Mouse (Mus musculus) E14TG2a.4 (cell line): ENCODE data around the gene Gpsm2.

Experiments
- CTCF ChIP-seq: conservative IDR thresholded peaks from 2 replicates; pipeline ENCODE4 v1.5.1; 2014; ENCODE audit warnings: low read length
- NANOG ChIP-seq: IDR thresholded peaks from 2 replicates; pipeline ENCODE4 v1.6.1; 2014; ENCODE audit warnings: borderline replicate concordance, low read length, mixed read lengths

DNA sequence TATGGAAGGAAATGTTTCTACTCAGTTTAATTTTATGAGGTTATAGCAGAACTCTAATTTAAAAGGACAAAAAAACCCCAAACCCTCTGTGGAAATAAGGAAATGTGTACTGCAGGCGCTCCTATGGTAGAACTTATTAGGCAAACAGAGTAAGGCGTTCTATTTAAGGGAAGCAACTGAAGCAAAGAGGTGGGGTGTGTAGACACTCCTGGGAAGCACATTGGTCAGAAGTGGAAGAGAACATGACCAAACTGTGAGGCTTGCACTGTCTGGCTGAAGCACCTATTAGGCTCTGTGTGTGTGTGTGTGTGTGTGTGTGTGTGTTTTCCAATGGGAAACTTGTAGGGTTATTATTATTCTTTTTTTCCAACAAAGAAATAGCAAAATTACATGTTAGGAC lies 2.8 kb downstream of the Gpsm2 start:
- TF ChIP-seq CTCF (no peak), NANOG (no peak)
